Mouse (Mus musculus) cerebellum, postnatal 4 days (tissue): ENCODE data around the gene Rnf7.

Experiments used
- DNase-seq, 2 experiments: peaks; one replicate each; pipeline ENCODE4 v3.0.0; 2022; ENCODE audit warnings: low spot score in 2 of 2, mixed read lengths in 1 of 2

The Rnf7 gene

DNA sequence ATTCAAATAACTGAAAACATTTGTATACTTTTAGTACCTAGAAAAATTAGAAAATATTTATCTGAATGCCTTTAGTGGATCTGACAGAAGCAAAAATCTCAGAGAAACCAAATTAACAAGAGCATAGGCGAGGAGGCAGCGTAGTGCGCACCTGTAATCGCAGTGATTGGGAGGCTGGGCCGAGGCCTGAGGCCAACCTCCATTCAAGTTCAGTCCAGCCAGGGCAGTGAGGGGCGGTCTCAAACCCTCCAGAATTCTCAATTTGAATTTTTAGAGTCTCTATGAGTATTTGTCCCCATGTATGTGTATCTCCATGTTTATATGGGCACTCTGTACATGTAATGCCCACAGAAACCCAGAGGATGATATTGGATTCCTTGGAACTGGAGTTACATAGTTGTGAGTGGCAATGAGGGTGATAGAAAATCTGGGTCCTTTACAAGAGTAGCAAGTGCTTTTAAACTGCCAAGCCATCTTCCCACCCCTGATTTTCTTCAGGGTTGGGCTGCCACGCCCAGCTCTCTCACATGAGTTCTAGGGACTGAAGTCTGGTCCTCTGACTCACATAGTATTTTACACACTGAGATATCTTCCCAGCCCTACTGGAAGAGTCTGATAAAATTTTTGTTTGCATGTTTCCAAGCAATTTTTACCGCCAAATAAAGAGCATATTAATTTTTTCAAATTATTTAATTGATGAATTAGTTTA lies 8.1 kb downstream of the Rnf7 start:
- no peak for DNase-seq

DNA sequence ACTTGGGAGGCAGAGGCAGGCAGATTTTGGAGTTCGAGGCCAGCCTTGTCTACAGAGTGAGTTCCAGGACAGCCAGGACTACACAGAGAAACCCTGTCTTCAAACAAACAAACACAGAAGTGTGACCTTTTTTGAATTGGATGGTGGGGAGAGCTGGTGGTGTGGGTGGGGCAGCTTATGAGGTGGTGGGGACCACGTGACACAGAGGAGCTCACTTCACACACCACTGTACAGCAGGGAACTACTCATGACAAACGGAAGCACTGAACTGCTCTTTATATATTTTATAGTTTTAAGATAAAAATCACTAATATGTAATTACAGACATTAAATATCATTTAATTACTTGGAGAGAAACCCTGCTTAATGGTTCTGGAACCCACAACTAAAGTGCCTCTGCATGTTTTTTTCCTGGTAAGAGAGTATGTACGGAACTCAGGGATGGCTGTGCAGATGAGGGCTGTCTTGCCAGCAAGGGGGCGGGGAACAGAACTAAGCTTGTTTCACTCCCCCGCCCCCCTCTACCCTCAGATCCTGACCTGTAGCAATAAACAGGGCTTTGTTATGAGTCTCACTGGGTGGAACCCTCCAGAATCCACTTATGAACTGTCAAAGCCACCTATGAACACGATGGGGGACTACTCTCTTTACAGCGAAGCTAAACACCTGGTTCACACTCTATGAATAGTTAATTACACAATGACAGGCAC lies 8.8 kb downstream of the Rnf7 start:
- DNase-seq, result no peak

GRCm38 (mm10) chr9:96463708-96464107 lies 14.8 kb downstream of the Rnf7 start:
- no peak for DNase-seq

DNA sequence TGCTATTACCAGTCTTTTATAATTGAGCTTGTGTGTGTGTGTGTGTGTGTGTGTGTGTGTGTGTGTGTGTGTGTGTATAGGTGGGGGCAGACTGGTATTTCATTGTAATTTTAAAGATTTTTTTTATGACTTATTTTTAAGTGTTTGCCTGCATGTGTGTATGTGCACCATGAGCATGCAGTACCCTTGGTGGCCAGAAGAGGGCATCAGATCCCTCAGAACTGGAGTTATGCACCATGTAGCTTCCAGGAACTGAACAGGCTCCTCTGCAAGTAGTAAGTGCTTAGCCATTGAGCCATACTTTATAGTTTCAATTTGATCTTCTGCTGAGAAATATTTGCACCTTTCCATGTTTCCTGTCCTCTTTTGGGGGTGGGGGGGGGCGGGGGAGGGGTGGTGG lies 16.9 kb downstream of the Rnf7 start:
- no peak for DNase-seq

DNA sequence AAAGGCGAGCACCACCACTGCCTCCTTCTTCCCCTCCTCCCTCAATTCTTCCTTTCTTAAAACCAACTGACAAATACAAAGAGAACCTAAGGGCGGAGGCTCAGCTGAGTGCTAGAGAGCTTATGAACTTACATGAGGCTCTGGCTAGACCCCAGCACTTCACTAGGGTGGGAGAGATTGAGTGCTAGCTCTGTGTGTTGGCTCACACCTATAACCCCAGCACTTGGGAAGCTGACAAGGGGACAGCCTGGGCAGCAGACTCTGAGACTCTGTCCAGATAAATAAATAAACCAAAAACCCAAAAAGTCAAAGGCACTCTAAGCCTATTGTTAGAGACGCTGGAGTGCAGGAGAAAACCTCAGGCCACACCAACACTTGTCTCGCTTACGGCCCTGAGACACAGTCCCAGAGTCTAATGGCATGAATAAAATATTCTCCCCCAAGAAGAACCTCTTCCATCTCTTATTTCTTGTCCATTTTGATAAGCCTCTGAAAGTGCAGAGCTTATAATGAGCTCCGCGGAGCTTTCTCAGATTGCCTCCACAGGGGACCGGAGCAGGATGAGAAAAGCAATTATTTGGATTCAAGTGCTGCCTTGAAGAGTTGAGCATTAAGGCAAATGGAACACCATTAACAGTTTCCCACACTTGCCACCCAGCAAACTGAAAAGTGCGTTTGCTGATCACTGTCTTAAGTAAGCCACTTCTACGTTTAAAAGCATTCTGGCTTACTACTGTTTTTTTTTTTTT lies 18.2 kb downstream of the Rnf7 start:
- no peak for DNase-seq

DNA sequence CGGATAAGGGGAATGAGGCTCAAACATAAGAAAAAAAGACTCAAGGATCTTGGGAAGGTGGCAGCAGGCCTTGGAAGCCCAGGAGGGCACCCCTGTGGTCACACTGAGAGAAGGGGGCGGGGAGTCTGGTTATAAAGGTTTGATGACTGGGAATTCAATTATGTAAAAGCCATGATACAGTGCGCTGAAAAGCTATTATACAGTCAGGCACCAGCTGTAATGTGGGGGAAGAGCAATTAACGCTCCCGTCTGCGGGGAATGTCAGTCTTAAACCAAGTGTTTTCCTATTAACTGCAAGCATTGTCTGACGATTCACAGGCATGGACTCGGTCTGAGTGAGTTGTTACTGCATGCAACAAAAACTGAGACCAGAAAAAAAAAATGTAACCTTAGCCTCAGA lies 22.9 kb downstream of the Rnf7 start:
- DNase-seq, result no peak

GRCm38 (mm10) chr9:96452956-96453355 lies 25.5 kb downstream of the Rnf7 start:
- DNase-seq, result no peak

GRCm38 (mm10) chr9:96450900-96451720 lies 27.4 kb downstream of the Rnf7 start:
- DNase-seq, result no peak

DNA sequence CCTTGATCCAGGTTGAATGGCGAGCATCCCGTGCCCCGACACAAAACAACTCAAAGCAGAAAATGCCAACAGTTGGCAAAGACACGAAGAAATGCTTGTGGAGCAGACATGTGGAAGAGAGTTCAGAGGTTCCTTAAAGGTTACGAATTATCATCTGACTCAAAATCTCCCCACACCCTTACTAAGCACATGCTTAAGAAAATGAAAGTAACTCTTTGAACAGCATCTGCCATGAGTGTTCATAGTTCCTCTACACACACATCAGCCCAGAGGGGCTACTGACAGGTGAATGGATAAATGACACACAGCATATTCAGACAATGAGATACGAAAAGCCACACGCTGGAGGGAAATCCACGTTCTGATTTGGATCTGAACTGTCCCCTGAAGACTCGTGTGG lies 29.0 kb downstream of the Rnf7 start:
- DNase-seq, result no peak

DNA sequence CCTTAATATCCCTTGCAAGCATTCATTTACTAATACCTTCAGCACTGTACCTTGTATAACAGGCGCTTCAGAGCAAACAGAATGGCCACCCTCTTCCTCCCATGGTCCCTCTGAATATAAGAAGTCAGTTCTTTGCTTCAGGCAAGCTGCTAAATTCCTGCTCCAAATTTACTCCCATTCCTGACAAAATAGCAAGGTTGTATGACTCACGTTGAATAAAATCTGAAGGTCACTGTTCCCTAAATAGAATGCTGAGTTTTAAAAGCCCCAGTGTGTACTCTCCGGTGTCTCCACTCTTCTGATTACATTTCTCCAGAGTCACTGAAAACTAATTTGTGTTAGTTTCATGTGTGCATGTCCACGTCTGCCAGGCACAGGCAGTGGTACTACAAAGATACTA lies 33.1 kb downstream of the Rnf7 start:
- DNase-seq, result no peak

- no peak for DNase-seq
These were observed 36.4 kb downstream of the Rnf7 start for GRCm38 (mm10) chr9:96442081-96442480.

- peak in 1 of 2 experiments; percentile 16 for DNase-seq
These were observed 40.1 kb downstream of the Rnf7 start for GRCm38 (mm10) chr9:96438334-96438871.

DNA sequence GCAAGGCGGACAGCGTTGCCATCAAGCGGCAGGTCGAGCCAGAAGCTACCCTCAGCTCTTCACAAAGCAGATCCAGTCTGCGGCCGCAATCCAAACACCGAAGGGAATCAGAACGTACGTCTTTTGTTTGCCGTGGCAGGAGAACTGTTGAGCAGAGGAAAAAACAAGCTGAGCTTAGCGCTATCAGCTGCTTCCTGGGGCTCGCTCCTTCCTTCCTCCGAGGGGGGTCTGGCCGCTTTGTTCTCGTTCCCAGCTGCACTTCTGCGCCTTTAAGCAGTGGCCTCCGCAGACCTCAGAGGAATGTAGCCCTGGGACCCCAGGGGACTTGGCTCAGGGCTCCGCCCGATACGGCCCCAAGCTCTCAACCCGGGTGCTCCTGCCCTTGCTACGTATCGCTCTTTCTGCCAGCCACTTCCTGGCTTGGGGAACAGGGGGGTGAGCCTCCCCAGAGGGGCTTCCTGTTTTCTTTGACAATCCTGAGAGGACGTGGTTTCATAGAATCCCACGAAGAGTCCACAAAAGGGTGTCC lies 40.6 kb downstream of the Rnf7 start:
- DNase-seq, result peak in 1 of 2 experiments; percentile 44

DNA sequence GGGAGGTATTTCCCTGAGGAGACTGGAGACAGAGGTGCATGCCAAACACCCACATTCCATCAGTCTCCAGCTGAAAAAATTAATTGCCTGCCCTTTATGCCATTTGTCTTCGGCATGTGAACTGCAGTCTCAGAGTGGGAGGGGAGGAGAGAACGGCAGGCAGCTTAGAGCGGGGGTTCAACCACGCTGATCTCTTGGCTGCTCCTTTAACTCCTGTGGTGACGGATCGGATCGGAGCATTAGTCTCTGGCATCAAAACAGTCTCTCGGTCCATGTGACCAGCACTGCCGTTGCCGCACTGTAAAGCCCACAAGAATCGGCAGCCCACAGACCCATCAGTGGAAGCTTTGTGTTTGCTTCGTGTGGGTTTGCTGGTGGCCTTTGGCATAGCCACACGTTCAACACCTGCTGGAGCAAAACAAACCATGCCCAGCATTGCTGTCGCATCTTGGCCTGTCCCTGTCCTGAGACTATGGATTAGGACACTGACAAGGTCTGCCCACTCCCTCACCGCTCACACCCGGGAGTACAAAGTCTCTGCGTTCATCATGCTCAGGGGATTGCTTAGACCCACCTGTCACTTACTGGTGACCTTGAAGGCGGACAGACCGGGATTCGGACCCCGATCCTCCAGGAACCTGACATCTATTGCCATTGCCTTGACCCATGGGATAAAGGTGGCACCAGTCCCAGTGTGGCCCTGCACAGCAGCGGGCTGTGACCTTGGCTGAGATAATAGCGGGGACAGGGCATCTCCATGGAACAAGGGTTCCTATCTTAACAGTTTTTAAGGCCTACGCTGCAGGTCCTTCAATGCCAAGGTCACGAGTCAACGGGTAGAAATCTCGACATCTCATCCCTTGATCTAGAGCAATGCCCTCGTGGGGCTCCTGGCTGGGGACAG lies 41.3 kb downstream of the Rnf7 start:
- peak in 1 of 2 experiments; percentile 17 for DNase-seq

DNA sequence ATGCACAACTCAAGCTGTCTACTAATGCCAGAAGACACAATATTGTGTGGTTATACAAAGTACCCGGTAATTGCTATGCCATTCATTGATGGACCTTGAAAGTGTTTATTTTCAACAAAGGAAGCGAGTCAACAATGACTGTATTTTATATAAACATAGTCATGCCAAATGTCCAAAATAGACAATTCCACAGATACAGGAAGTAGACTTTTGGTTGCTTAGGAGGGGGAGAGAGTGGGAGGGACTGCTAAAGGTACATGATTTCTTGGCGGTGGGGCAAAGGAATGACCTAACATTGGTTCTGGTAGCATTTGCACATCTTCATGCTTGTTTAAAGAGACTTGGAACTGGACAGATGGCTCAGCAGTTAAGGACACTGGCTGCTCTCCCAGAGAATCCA lies 45.9 kb downstream of the Rnf7 start:
- no peak for DNase-seq

GRCm38 (mm10) chr9:96431081-96431480 lies 47.4 kb downstream of the Rnf7 start:
- no peak for DNase-seq

DNA sequence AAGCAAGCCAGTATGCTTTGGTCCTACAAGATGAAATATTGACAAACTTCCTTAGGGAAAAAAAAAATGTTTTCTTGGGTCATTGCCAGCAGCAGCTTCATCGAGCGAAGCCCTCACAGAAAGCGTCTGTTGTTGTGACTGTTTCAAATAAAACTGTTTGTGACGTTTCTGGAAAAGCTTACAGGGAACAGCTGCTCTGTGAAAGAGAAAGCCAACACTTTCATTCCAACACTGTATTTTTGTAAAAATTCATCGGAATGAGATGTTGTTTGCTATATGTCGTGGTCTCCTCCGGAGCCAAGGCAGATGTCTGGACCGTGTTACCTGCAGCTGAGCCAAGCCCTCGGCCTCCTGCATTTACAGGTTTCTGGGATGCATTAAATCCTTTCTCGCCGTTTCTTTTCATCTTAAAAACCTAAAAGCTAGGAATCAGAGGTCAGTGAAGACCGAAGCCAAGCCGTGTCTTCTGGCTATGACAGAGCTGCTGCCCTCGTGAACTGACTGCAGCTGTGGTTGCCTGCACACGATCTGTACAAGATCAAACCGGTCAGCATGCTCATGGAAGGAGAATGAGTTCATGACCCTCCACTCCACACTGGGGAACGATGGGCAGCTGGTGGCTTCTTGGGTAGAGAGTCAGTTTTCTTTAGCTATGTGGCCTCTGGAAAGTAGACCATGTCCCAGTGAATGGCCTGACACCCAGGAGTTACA lies 50.0 kb downstream of the Rnf7 start:
- no peak for DNase-seq

DNA sequence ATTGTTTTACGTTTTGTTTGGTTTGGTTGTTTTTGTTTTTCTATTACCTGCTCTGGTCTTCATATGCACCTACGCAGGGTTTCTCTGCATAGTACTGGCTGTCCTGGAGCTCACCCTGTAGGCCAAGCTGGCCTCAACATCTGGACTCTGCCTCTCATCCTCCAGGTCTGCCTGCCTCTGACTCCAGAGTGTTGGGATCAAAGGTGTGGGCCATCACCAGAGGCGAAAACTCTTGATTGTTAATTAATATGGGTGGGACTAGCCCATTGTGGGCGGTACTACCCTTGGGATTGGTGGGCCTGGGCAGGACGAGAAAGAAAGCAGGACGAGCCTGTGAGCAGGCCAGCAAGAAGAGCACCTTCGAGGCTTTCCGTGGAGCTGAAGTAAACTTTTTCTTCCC lies 54.4 kb downstream of the Rnf7 start:
- DNase-seq, result no peak
